8 mouse cellular contexts compared by ENCODE assay signal in the genomic region with DNA sequence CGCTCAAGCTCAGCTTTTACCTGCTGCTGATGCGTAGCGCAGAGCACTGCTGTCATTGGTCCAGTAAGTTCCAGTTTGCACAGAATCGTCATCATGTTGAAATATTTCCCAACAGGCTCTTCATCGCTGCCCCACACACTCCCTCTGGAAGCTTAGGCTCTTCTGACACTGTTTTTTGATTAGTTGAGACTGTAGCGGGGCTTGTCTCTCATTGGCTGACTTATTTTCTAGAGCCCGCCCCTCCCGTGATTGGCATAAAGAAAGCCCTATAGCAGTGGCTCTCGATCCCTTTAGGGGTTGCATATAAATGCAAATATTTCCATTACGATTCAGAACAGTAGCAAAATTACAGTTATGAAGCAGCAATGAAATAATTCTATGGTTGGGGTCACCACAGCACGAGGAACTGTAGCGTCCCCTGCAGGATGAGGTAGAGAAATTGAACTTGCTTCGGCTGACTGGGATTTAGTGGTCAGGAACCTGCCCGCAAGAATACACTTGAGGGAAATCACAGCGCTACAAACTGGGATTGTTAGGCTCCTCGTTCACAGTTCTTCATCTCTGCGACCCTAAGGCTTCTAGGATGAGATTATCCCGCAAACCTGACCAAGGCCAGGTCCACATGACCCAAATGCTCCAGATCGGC. TPM values are rescaled to one million over a fixed set of nuclear protein-coding genes. Genes with fewer than 3 reads are reported as not detected.
A peak's percentile ranks its signal among the peaks of the same experiment; 100 is the strongest.
DNase-seq lines count a peak whose midpoint lies in the region; ATAC-seq and TF ChIP-seq lines count a peak whose summit lies in the region.

No protein-coding gene starts in this region.

- ATAC-seq in liver, embryonic 15.5 days (ENCODE audit: insufficient read depth) = no peak
- peak; percentile 64 for ATAC-seq in neural tube, embryonic 12.5 days (ENCODE audit: low FRiP score, low read depth)

- 39% methylated on average over 19 of the region's 19 CpGs for WGBS in cerebellum, adult 2 months
- WGBS in liver, embryonic 15.5 days (ENCODE audit: insufficient replicate concordance) = 36% methylated on average over 19 of the region's 19 CpGs
- WGBS in neural tube, embryonic 12.5 days = 33% methylated on average over 19 of the region's 19 CpGs

- peak; percentile 47 for DNase-seq in adrenal gland, adult 2 months
- no peak for DNase-seq in adrenal gland, postnatal 4 days (ENCODE audit: low spot score in 2 of 2)
- DNase-seq in cerebellum, adult 2 months = peak; percentile 80
- peak; percentile 46 for DNase-seq in forelimb bud, embryonic 11.5 days (ENCODE audit: low read depth, low spot score)
- DNase-seq in kidney, postnatal 14 days = peak; percentile 52
- no peak for DNase-seq in ovary, postnatal 36 days (ENCODE audit: low spot score)

- H3K4me1 ChIP-seq in cerebellum, adult 2 months (ENCODE audit: control insufficient read depth, insufficient read depth, low read length) = peaks cover 4% of the 10 kb centered on the region; the same call in 1 of the 2 replicates
- peaks cover 26% of the 10 kb centered on the region for H3K4me1 ChIP-seq in liver, embryonic 15.5 days (replicated peaks)
- H3K4me1 ChIP-seq in neural tube, embryonic 12.5 days = no peaks in the 10 kb centered on the region

- H3K4me2 ChIP-seq in liver, embryonic 15.5 days = peak overlapping the region; percentile 36
- H3K4me2 ChIP-seq in neural tube, embryonic 12.5 days (replicated peaks) = peak overlapping the region; percentile 47

- H3K9ac ChIP-seq in liver, embryonic 15.5 days = no peak overlapping the region
- H3K9ac ChIP-seq in neural tube, embryonic 12.5 days = no peak overlapping the region

- H3K27ac ChIP-seq in cerebellum, adult 2 months (ENCODE audit: insufficient read depth, low read length) = no peak overlapping the region
- H3K27ac ChIP-seq in liver, embryonic 15.5 days (replicated peaks) = no peak overlapping the region
- H3K27ac ChIP-seq in neural tube, embryonic 12.5 days = no peak overlapping the region

- TF ChIP-seq POLR2A in cerebellum, adult 2 months (IDR thresholded peaks at IDR 0.05; ENCODE audit: borderline replicate concordance, insufficient read depth, low read length) = no peak

- H3K9me3 ChIP-seq in liver, embryonic 15.5 days (replicated peaks) = no peaks in the 10 kb centered on the region
- H3K9me3 ChIP-seq in neural tube, embryonic 12.5 days = no peaks in the 10 kb centered on the region

- H3K36me3 ChIP-seq in liver, embryonic 15.5 days (replicated peaks) = no peaks in the 10 kb centered on the region
- H3K36me3 ChIP-seq in neural tube, embryonic 12.5 days = no peaks in the 10 kb centered on the region

- H3K27me3 ChIP-seq in cerebellum, adult 2 months (ENCODE audit: control insufficient read depth, insufficient read depth, low read length) = no peaks in the 10 kb centered on the region
- H3K27me3 ChIP-seq in liver, embryonic 15.5 days = peaks cover 55% of the 10 kb centered on the region
- peaks cover 32% of the 10 kb centered on the region for H3K27me3 ChIP-seq in neural tube, embryonic 12.5 days (replicated peaks)

- H3K4me3 ChIP-seq in cerebellum, adult 2 months (replicated peaks; ENCODE audit: insufficient read depth, low read depth, low read length) = peak overlapping the region; percentile 67
- H3K4me3 ChIP-seq in liver, embryonic 15.5 days (replicated peaks) = no peak overlapping the region
- no peak overlapping the region; the same call in 1 of the 2 replicates for H3K4me3 ChIP-seq in neural tube, embryonic 12.5 days

- TF ChIP-seq CTCF in cerebellum, adult 2 months (IDR thresholded peaks at IDR 0.05; ENCODE audit: borderline replicate concordance, insufficient read depth, low read depth, low read length) = no peak

RNA-seq across cellular contexts. Expression of a gene that starts 5.3 kb away (rescaled TPM):
- 10 to 100 TPM in 1 of 2 experiments, 1 to 10 TPM in 1; 5.6 to 14.5 TPM for total RNA-seq in adrenal gland, adult 2 months (2021)
- 15.4 and 18.5 TPM in 2 replicates for polyA plus RNA-seq in adrenal gland, adult 2 months (2012; rRNA removed)
- 10 to 100 TPM; 16.4 to 19.4 TPM for total RNA-seq in adrenal gland, postnatal 4 days (2021)
- 91.4 and 101 TPM in 2 replicates for polyA plus RNA-seq in cerebellum, adult 2 months (2012; rRNA removed)
- 7.9 and 8.5 TPM in 2 replicates for polyA plus RNA-seq in liver, embryonic 15.5 days (2015; fragmentation: Nextera tagmentation; extraction: Ambion mirVana)
- 20.4 and 21.4 TPM in 2 replicates for polyA plus RNA-seq in neural tube, embryonic 12.5 days (2016; fragmentation: Nextera tagmentation; extraction: Ambion mirVana)

RNA-seq across cellular contexts. Expression of a gene that starts 6.1 kb away (rescaled TPM):
- not detected for total RNA-seq in adrenal gland, adult 2 months (2021)
- not detected in 2 replicates for polyA plus RNA-seq in adrenal gland, adult 2 months (2012; rRNA removed)
- total RNA-seq in adrenal gland, postnatal 4 days (2021) = not detected
- 0.59 and 0.60 TPM in 2 replicates for polyA plus RNA-seq in cerebellum, adult 2 months (2012; rRNA removed)
- not detected in 2 replicates for polyA plus RNA-seq in liver, embryonic 15.5 days (2015; fragmentation: Nextera tagmentation; extraction: Ambion mirVana)
- polyA plus RNA-seq in neural tube, embryonic 12.5 days (2016; fragmentation: Nextera tagmentation; extraction: Ambion mirVana) = 0.25 and 0.69 TPM in 2 replicates

RNA-seq across cellular contexts. Expression of a gene that starts 7.0 kb away (rescaled TPM):
- total RNA-seq in adrenal gland, adult 2 months (2021) = under 1 TPM in 1 of 2 experiments, not detected in 1; 0.29 TPM
- polyA plus RNA-seq in adrenal gland, adult 2 months (2012; rRNA removed) = 0.10 TPM in 1 of 2 replicates, not detected in the other
- total RNA-seq in adrenal gland, postnatal 4 days (2021) = under 1 TPM; 0.31 to 0.73 TPM
- 25.2 and 28.4 TPM in 2 replicates for polyA plus RNA-seq in cerebellum, adult 2 months (2012; rRNA removed)
- 0.22 TPM in 1 of 2 replicates, not detected in the other for polyA plus RNA-seq in liver, embryonic 15.5 days (2015; fragmentation: Nextera tagmentation; extraction: Ambion mirVana)
- 3.9 and 4.0 TPM in 2 replicates for polyA plus RNA-seq in neural tube, embryonic 12.5 days (2016; fragmentation: Nextera tagmentation; extraction: Ambion mirVana)

RNA-seq across cellular contexts. Expression of a gene that starts 10.9 kb away (rescaled TPM):
- total RNA-seq in adrenal gland, adult 2 months (2021) = 10 to 100 TPM; 52.7 to 67.4 TPM
- 160 and 165 TPM in 2 replicates for polyA plus RNA-seq in adrenal gland, adult 2 months (2012; rRNA removed)
- total RNA-seq in adrenal gland, postnatal 4 days (2021) = 10 to 100 TPM; 61.9 to 64.5 TPM
- polyA plus RNA-seq in cerebellum, adult 2 months (2012; rRNA removed) = 131 and 137 TPM in 2 replicates
- polyA plus RNA-seq in liver, embryonic 15.5 days (2015; fragmentation: Nextera tagmentation; extraction: Ambion mirVana) = 48.2 and 49.0 TPM in 2 replicates
- polyA plus RNA-seq in neural tube, embryonic 12.5 days (2016; fragmentation: Nextera tagmentation; extraction: Ambion mirVana) = 121 and 124 TPM in 2 replicates

RNA-seq across cellular contexts. Expression of a gene that starts 17.9 kb away (rescaled TPM):
- total RNA-seq in adrenal gland, adult 2 months (2021) = 10 to 100 TPM; 55.2 to 55.6 TPM
- polyA plus RNA-seq in adrenal gland, adult 2 months (2012; rRNA removed) = 115 and 122 TPM in 2 replicates
- total RNA-seq in adrenal gland, postnatal 4 days (2021) = 10 to 100 TPM; 53.0 to 58.0 TPM
- polyA plus RNA-seq in cerebellum, adult 2 months (2012; rRNA removed) = 89.5 TPM in 2 replicates
- 11.6 and 11.7 TPM in 2 replicates for polyA plus RNA-seq in liver, embryonic 15.5 days (2015; fragmentation: Nextera tagmentation; extraction: Ambion mirVana)
- 10.1 and 11.5 TPM in 2 replicates for polyA plus RNA-seq in neural tube, embryonic 12.5 days (2016; fragmentation: Nextera tagmentation; extraction: Ambion mirVana)

Comparison
In these comparisons a context has a peak if more than half of its experiments do, and no peak if none do; other contexts are left out.
1. DNase-seq: peak in adrenal gland, adult 2 months (single experiment), cerebellum, adult 2 months (2 of 2), forelimb bud, embryonic 11.5 days (single experiment) and kidney, postnatal 14 days (single experiment); none in adrenal gland, postnatal 4 days (0 of 2) and ovary, postnatal 36 days (single experiment).